ENCODE assay signal across 33 mouse cellular contexts in genomic region chr3:103626481-103626880, GRCm38 (mm10). TPM values are rescaled to one million over a fixed set of nuclear protein-coding genes. Genes with fewer than 3 reads are reported as not detected.
DNase-seq lines count a peak whose midpoint lies in the region; ATAC-seq and TF ChIP-seq lines count a peak whose summit lies in the region.
"Had no signal": no experiment of that assay in that cellular context is flagged by ENCODE, and none has a peak within 500 bp of the region (broad histone marks: within the 10 kb centered on the region; RNA-seq: fewer than 3 reads in every experiment).

No protein-coding gene starts in this region.

- no peaks in the 10 kb centered on the region for H3K9me3 ChIP-seq in ES-Bruce4 (replicated peaks; ENCODE audit: control insufficient read depth, insufficient read depth, low read length, poor library complexity, severe bottlenecking)
- no peaks in the 10 kb centered on the region for H3K9me3 ChIP-seq in stomach, postnatal 0 days (ENCODE audit: control insufficient read depth, low read length)
- H3K9me3 ChIP-seq: embryonic facial prominence, embryonic 12.5 days; forebrain, embryonic 10.5 days; forebrain, embryonic 15.5 days; hindbrain, embryonic 13.5 days had no signal

- H3K36me3 ChIP-seq in ES-Bruce4 (ENCODE audit: control insufficient read depth, insufficient read depth, low read length, poor library complexity, severe bottlenecking): no peaks in the 10 kb centered on the region
- no peaks in the 10 kb centered on the region for H3K36me3 ChIP-seq in stomach, postnatal 0 days (ENCODE audit: control insufficient read depth, insufficient read depth, low read length)
- H3K36me3 ChIP-seq: embryonic facial prominence, embryonic 12.5 days; forebrain, embryonic 10.5 days; forebrain, embryonic 15.5 days; heart, embryonic 12.5 days had no signal

- H3K27me3 ChIP-seq in ES-Bruce4 (ENCODE audit: control insufficient read depth, insufficient read depth, low read length, poor library complexity, severe bottlenecking): no peaks in the 10 kb centered on the region
- H3K27me3 ChIP-seq in stomach, postnatal 0 days (ENCODE audit: control insufficient read depth, insufficient read depth, low read length): no peaks in the 10 kb centered on the region
- H3K27me3 ChIP-seq: embryonic facial prominence, embryonic 12.5 days; forebrain, embryonic 15.5 days; heart, embryonic 12.5 days; hindbrain, embryonic 13.5 days had no signal

- H3K9ac ChIP-seq in ES-Bruce4 (ENCODE audit: low read depth, poor library complexity, severe bottlenecking): no peak overlapping the region
- H3K9ac ChIP-seq in stomach, postnatal 0 days (ENCODE audit: low read length): no peak overlapping the region
- H3K9ac ChIP-seq: embryonic facial prominence, embryonic 12.5 days; forebrain, embryonic 15.5 days; heart, embryonic 12.5 days; hindbrain, embryonic 13.5 days had no signal

- ATAC-seq in stomach, postnatal 0 days (ENCODE audit: low FRiP score, low TSS enrichment): no peak
- no peak for ATAC-seq in erythroblast, adult 5-6 weeks (replicated peaks; ENCODE audit: low FRiP score, poor library complexity, severe bottlenecking)
- ATAC-seq: forebrain, embryonic 15.5 days; inflammation-experienced regulatory T-cells, adult 6 months; lung, postnatal 0 days had no signal

- DNase-seq in layer of hippocampus, adult 2 months (ENCODE audit: low spot score in 2 of 2): no peak
- no peak for DNase-seq in layer of hippocampus, adult 9-10 months (ENCODE audit: low spot score)
- peak; percentile 58 for DNase-seq in R1 (ENCODE audit: low read depth, low spot score)
- DNase-seq in stomach, postnatal 0 days (ENCODE audit: low spot score): no peak
- no peak for DNase-seq in adrenal gland, postnatal 36 days
- DNase-seq: adrenal gland, postnatal 10 days; cerebellum, adult 11-12 months; cerebellum, adult 9-11 months; embryo, embryonic 11 days; gastrocnemius, adult 2 months; gastrocnemius, postnatal 36 days; heart, adult 18-20 months; heart, postnatal 4 days; kidney, adult 18-20 months; liver; lung, adult 18-20 months; lung, postnatal 4 days; midbrain, embryonic 14.5 days had no signal

- H3K27ac ChIP-seq in layer of hippocampus, adult 2 months: no peak overlapping the region
- H3K27ac ChIP-seq in ES-Bruce4 (ENCODE audit: insufficient read depth, low read length): no peak overlapping the region
- no peak overlapping the region for H3K27ac ChIP-seq in stomach, postnatal 0 days (replicated peaks)
- H3K27ac ChIP-seq: embryonic facial prominence, embryonic 12.5 days; forebrain, embryonic 10.5 days; forebrain, embryonic 15.5 days; gastrocnemius, adult 2 months; hindbrain, embryonic 13.5 days had no signal

- 0 out of 2 replicates have a peak, but pooled peaks have one; percentile 27 for TF ChIP-seq CTCF in layer of hippocampus, adult 2 months (conservative IDR thresholded peaks at IDR 0.05)
- TF ChIP-seq CTCF in ES-Bruce4 (IDR thresholded peaks at IDR 0.05; ENCODE audit: low read depth, low read length): peak; percentile 50
- peak; percentile 22; the same call in 1 of the 2 replicates for TF ChIP-seq CTCF in stomach, postnatal 0 days (IDR thresholded peaks at IDR 0.05; ENCODE audit: low read depth)

- no peak overlapping the region for H3K4me2 ChIP-seq in stomach, postnatal 0 days (replicated peaks; ENCODE audit: low read depth)
- H3K4me2 ChIP-seq: embryonic facial prominence, embryonic 12.5 days; forebrain, embryonic 15.5 days; heart, embryonic 12.5 days; hindbrain, embryonic 13.5 days had no signal

- 94% methylated on average over 4 of the region's 4 CpGs for WGBS in stomach, postnatal 0 days

- no peaks in the 10 kb centered on the region for H3K4me1 ChIP-seq in ES-Bruce4 (ENCODE audit: control insufficient read depth, insufficient read depth, low read length)
- H3K4me1 ChIP-seq in stomach, postnatal 0 days (replicated peaks; ENCODE audit: control insufficient read depth, insufficient read depth): no peaks in the 10 kb centered on the region
- H3K4me1 ChIP-seq: embryonic facial prominence, embryonic 12.5 days had no signal

- TF ChIP-seq POLR2A in ES-Bruce4 (IDR thresholded peaks at IDR 0.05; ENCODE audit: insufficient read depth, low read length): no peak

- no peak overlapping the region for H3K4me3 ChIP-seq in layer of hippocampus, adult 2 months
- no peak overlapping the region for H3K4me3 ChIP-seq in ES-Bruce4 (ENCODE audit: low read depth, low read length)
- H3K4me3 ChIP-seq in stomach, postnatal 0 days (ENCODE audit: low read depth, low read length): no peak overlapping the region
- H3K4me3 ChIP-seq: embryonic facial prominence, embryonic 12.5 days; forebrain, embryonic 10.5 days; forebrain, embryonic 15.5 days; gastrocnemius, adult 2 months; heart, embryonic 12.5 days; hindbrain, embryonic 13.5 days had no signal

- TF ChIP-seq EP300 in ES-Bruce4 (IDR thresholded peaks at IDR 0.05; ENCODE audit: insufficient read depth, low read depth, low read length): no peak
- no peak for TF ChIP-seq EP300 in stomach, postnatal 0 days (optimal IDR thresholded peaks at IDR 0.05)

RNA-seq across cellular contexts. Expression of gene Atg4a-ps, which starts 19.4 kb away (rescaled TPM):
- total RNA-seq in layer of hippocampus, adult 2 months (2021): 1 to 10 TPM in 1 of 2 experiments, not detected in 1; 1.9 TPM
- polyA plus RNA-seq in ES-Bruce4 (2011; ENCODE audit: insufficient read depth, insufficient read length, low read depth, missing spikeins): 1.2 and 1.8 TPM in 2 replicates
- 0.19 and 0.21 TPM in 2 replicates for polyA plus RNA-seq in stomach, postnatal 0 days (2015; fragmentation: Nextera tagmentation; extraction: Ambion mirVana)
- total RNA-seq in adrenal gland, postnatal 36 days (2021): 1 to 10 TPM in 1 of 2 experiments, not detected in 1; 2.1 TPM
- 1.5 and 4.2 TPM in 2 replicates for total RNA-seq in erythroblast, adult 5-6 weeks (2015; ENCODE audit: low replicate concordance)
- total RNA-seq in erythroblast, adult 5-6 weeks (2017; ENCODE audit: low replicate concordance): 6.0 and 12.7 TPM in 2 replicates
- polyA plus RNA-seq: forebrain, embryonic 15.5 days; heart, embryonic 12.5 days; midbrain, embryonic 14.5 days; neural tube, embryonic 14.5 days; small intestine, adult 2 months; stomach, embryonic 14.5 days had no signal

RNA-seq across cellular contexts. Expression of gene Syt6, which starts 51.5 kb away (rescaled TPM):
- total RNA-seq in layer of hippocampus, adult 2 months (2021): 1 to 10 TPM; 6.2 to 6.3 TPM
- not detected in 2 replicates for polyA plus RNA-seq in ES-Bruce4 (2011; ENCODE audit: insufficient read depth, insufficient read length, low read depth, missing spikeins)
- polyA plus RNA-seq in stomach, postnatal 0 days (2015; fragmentation: Nextera tagmentation; extraction: Ambion mirVana): 0.58 and 0.64 TPM in 2 replicates
- not detected for total RNA-seq in adrenal gland, postnatal 36 days (2021)
- not detected in 2 replicates for total RNA-seq in erythroblast, adult 5-6 weeks (2015; ENCODE audit: low replicate concordance)
- total RNA-seq in erythroblast, adult 5-6 weeks (2017; ENCODE audit: low replicate concordance): 0.94 and 3.6 TPM in 2 replicates
- total RNA-seq: gastrocnemius, adult 2 months; gastrocnemius, postnatal 36 days; heart, adult 18-20 months; heart, postnatal 4 days; megakaryocyte-erythroid progenitor cell, adult 5-6 weeks; monocyte, adult 5-6 weeks had no signal
- polyA plus RNA-seq: heart, postnatal 0 days; inflammation-experienced regulatory T-cells, adult 6 months had no signal
